Mouse (Mus musculus): ENCODE data around the gene Foxe1. TPM values are rescaled to one million over a fixed set of nuclear protein-coding genes. Genes with fewer than 3 reads are reported as not detected.

Foxe1 gene
- total and polyA plus RNA-seq, 3 experiments = 0.04 TPM; not detected in 2

- H3K27ac ChIP-seq (ENCODE audit: control insufficient read depth, low read depth, low read length) = no peak overlapping the region
- H3K27me3 ChIP-seq (ENCODE audit: control insufficient read depth in 1 of 2, insufficient read depth in 2 of 2, low read length in 2 of 2) = peaks cover 0 to 17% of the 10 kb centered on the region in 2 experiments; a peak in 2 of 4 replicates
- no peaks in the 10 kb centered on the region for H3K79me2 ChIP-seq (ENCODE audit: control insufficient read depth, insufficient read depth, low read length, poor library complexity)
- no peaks in the 10 kb centered on the region for H3K36me3 ChIP-seq (ENCODE audit: control insufficient read depth in 1 of 2, insufficient read depth in 2 of 2, low read length in 2 of 2)
- H3K9ac ChIP-seq (ENCODE audit: control insufficient read depth, low read depth, low read length, poor library complexity, severe bottlenecking) = no peak overlapping the region
- no peaks in the 10 kb centered on the region for H3K4me1 ChIP-seq (ENCODE audit: control insufficient read depth in 1 of 2, insufficient read depth in 2 of 2, low read length in 2 of 2)
- H3K4me3 ChIP-seq (ENCODE audit: control insufficient read depth in 1 of 2, insufficient read depth in 1 of 2, low read depth in 2 of 2, low read length in 2 of 2) = no peak overlapping the region
- no peak for DNase-seq (ENCODE audit: low read depth, low spot score)
- TF ChIP-seq NELFE (IDR thresholded peaks at IDR 0.05; ENCODE audit: low read depth, low read length) = no peak
- TF ChIP-seq MAFK (IDR thresholded peaks at IDR 0.05; ENCODE audit: borderline replicate concordance, low read depth, low read length) = no peak
- no peak for TF ChIP-seq MAX (IDR thresholded peaks at IDR 0.05; ENCODE audit: low read length)
- TF ChIP-seq POLR2AphosphoS5 (IDR thresholded peaks at IDR 0.05; ENCODE audit: borderline replicate concordance, low read depth, low read length) = no peak
- no peak for TF ChIP-seq CHD2 (IDR thresholded peaks at IDR 0.05; ENCODE audit: low read length)
- H3K9me3 ChIP-seq (replicated peaks; ENCODE audit: insufficient read depth, low read length) = no peaks in the 10 kb centered on the region
Observed at GRCm38 (mm10) chr4:46322715-46323114, 20.7 kb upstream of the Foxe1 start.

GRCm38 (mm10) chr4:46328906-46329305 lies 14.5 kb upstream of the Foxe1 start:
- no peaks in the 10 kb centered on the region for H3K4me1 ChIP-seq (ENCODE audit: control insufficient read depth in 1 of 2, insufficient read depth in 2 of 2, low read length in 2 of 2)
- no peak overlapping the region for H3K9ac ChIP-seq (ENCODE audit: control insufficient read depth, low read depth, low read length, poor library complexity, severe bottlenecking)
- no peaks in the 10 kb centered on the region for H3K9me3 ChIP-seq (replicated peaks; ENCODE audit: insufficient read depth, low read length)
- TF ChIP-seq UBTF (IDR thresholded peaks at IDR 0.05; ENCODE audit: borderline replicate concordance, insufficient read depth, low read depth, low read length) (no peak), TBP (IDR thresholded peaks at IDR 0.05; ENCODE audit: low read depth, low read length) (no peak), ELF1 (IDR thresholded peaks at IDR 0.05; ENCODE audit: low read depth, low read length) (no peak), MYC (IDR thresholded peaks at IDR 0.05; ENCODE audit: low read depth, low read length) (no peak), ZMIZ1 (IDR thresholded peaks at IDR 0.05; ENCODE audit: low read depth, low read length) (no peak), JUND (IDR thresholded peaks at IDR 0.05; ENCODE audit: low read depth, low read length) (no peak), EP300 (IDR thresholded peaks at IDR 0.05; ENCODE audit: low read depth in 1 of 2, low read length in 2 of 2) (no peak), E2F4 (IDR thresholded peaks at IDR 0.05; ENCODE audit: borderline replicate concordance, low read depth, low read length) (no peak), ZKSCAN1 (IDR thresholded peaks at IDR 0.05; ENCODE audit: low read depth, low read length) (no peak), GATA1 (IDR thresholded peaks at IDR 0.05; ENCODE audit: low read depth, low read length) (no peak), KAT2A (conservative IDR thresholded peaks at IDR 0.05; ENCODE audit: low read depth, low read length) (no peak), RAD21 (IDR thresholded peaks at IDR 0.05; ENCODE audit: low read depth, low read length) (no peak), POLR2AphosphoS2 (IDR thresholded peaks at IDR 0.05; ENCODE audit: low read length) (no peak)
- no peaks in the 10 kb centered on the region for H3K79me2 ChIP-seq (ENCODE audit: control insufficient read depth, insufficient read depth, low read length, poor library complexity)
- DNase-seq (ENCODE audit: low read depth, low spot score) = no peak
- H3K4me3 ChIP-seq (ENCODE audit: control insufficient read depth in 1 of 2, insufficient read depth in 1 of 2, low read depth in 2 of 2, low read length in 2 of 2) = no peak overlapping the region
- peaks cover 6 to 10% of the 10 kb centered on the region in 2 experiments for H3K27me3 ChIP-seq (ENCODE audit: control insufficient read depth in 1 of 2, insufficient read depth in 2 of 2, low read length in 2 of 2)
- H3K36me3 ChIP-seq (ENCODE audit: control insufficient read depth in 1 of 2, insufficient read depth in 2 of 2, low read length in 2 of 2) = no peaks in the 10 kb centered on the region
- no peak overlapping the region for H3K27ac ChIP-seq (ENCODE audit: control insufficient read depth, low read depth, low read length)

All from MEL (cell line).